Mouse (Mus musculus) limb, embryonic 14.5 days (tissue): ENCODE results near the gene Med29. TPM values are rescaled to one million over a fixed set of nuclear protein-coding genes. Genes with fewer than 3 reads are reported as not detected.
"Not testable (repeated sequence)": the region's sequence is repeated elsewhere in the genome, so short reads cannot be mapped to it uniquely, and the experiment has no call there.

ENCODE experiments used
- ATAC-seq: fragments of 200-750 bp; cut with Nextera tagmentation; 2 replicates; pipeline ENCODE4 v1.8.0; 2017; ENCODE audit warnings: low read depth, moderate number of reproducible peaks, moderate TSS enrichment; ENCODE audit not compliant: low FRiP score
- DNase-seq: peaks from one replicate; pipeline ENCODE4 v3.0.0-alpha.2; 2015; ENCODE audit warnings: low spot score
- H3K27ac ChIP-seq: fragments of 300-500 bp; sonication (generic); replicated peaks from 2 replicates; pipeline ENCODE4 v1.5.1; 2014; ENCODE audit warnings: low read depth, mild to moderate bottlenecking, low read length, moderate library complexity, mixed read lengths
- H3K27me3 ChIP-seq: fragments of 300-500 bp; sonication (generic); 2 replicates; pipeline ENCODE4 v1.6.1; 2014; ENCODE audit warnings: low read length, mixed read lengths; ENCODE audit not compliant: control insufficient read depth, insufficient read depth
- H3K36me3 ChIP-seq: fragments of 300-500 bp; sonication (generic); 2 replicates; pipeline ENCODE4 v1.6.1; 2014; ENCODE audit warnings: mild to moderate bottlenecking, low read length, moderate library complexity, mixed read lengths; ENCODE audit not compliant: control insufficient read depth, insufficient read depth
- H3K4me1 ChIP-seq: fragments of 300-500 bp; sonication (generic); 2 replicates; pipeline ENCODE4 v1.6.1; 2014; ENCODE audit warnings: antibody characterized with exemption, low read length, mixed read lengths; ENCODE audit not compliant: control insufficient read depth, insufficient read depth
- H3K4me2 ChIP-seq: fragments of 300-500 bp; sonication (generic); replicated peaks from 2 replicates; pipeline ENCODE4 v1.6.1; 2014; ENCODE audit warnings: low read depth, mild to moderate bottlenecking, low read length, moderate library complexity; ENCODE audit not compliant: severe bottlenecking
- H3K4me3 ChIP-seq: fragments of 300-500 bp; sonication (generic); replicated peaks from 2 replicates; pipeline ENCODE4 v1.5.1; 2014; ENCODE audit warnings: low read length
- H3K9ac ChIP-seq: fragments of 300-500 bp; sonication (generic); 2 replicates; pipeline ENCODE4 v1.6.1; 2014; ENCODE audit warnings: mild to moderate bottlenecking, low read depth, low read length, moderate library complexity; ENCODE audit not compliant: severe bottlenecking
- H3K9me3 ChIP-seq: fragments of 300-500 bp; sonication (generic); 2 replicates; pipeline ENCODE4 v1.6.1; 2016; ENCODE audit warnings: low read length; ENCODE audit not compliant: control insufficient read depth
- POLR2A ChIP-seq: fragments of 200-500 bp; IDR thresholded peaks from 2 replicates; pipeline ENCODE4 v1.8.0; 2012; ENCODE audit warnings: inconsistent platforms, mild to moderate bottlenecking, moderate library complexity, borderline replicate concordance; ENCODE audit not compliant: insufficient read depth, insufficient read length; ENCODE audit errors: extremely low read depth
- WGBS: fragments of 180-500 bp; shearing (Covaris S2); extraction: QIAGEN DNeasy Blood & Tissue Kit; methylation state at CpG from one replicate; pipeline ENCODE4 v1.1.7; 2014; 5-methylcytosine and 5-hydroxymethylcytosine counted together
- polyA plus RNA-seq, 2 experiments: library from polyadenylated mRNA; depleted of rRNA in 1 of 2; stranded (reverse) in 1 of 2; unstranded in 1 of 2; fragments of >200 nt; fragmentation: Nextera tagmentation in 1 of 2; extraction: Ambion mirVana in 1 of 2; gene quantifications; 2 replicates each; pipeline versions ENCODE4 v1.2.1 to v1.2.3; 2012 to 2014

The Med29 gene
- polyA plus RNA-seq, 2 experiments = 47.5 to 49.9 TPM

- no peaks in the 10 kb centered on the region for H3K9me3 ChIP-seq
- no peak overlapping the region for H3K9ac ChIP-seq
- no peak for TF ChIP-seq POLR2A
- no peak overlapping the region for H3K4me2 ChIP-seq
- 91% methylated on average over 4 of the region's 4 CpGs for WGBS
- ATAC-seq = no peak
- peaks cover 8% of the 10 kb centered on the region for H3K4me1 ChIP-seq
- H3K4me3 ChIP-seq = no peak overlapping the region
- H3K27me3 ChIP-seq = no peaks in the 10 kb centered on the region
- H3K27ac ChIP-seq = no peak overlapping the region
- DNase-seq = no peak
- peaks cover 62% of the 10 kb centered on the region for H3K36me3 ChIP-seq
Observed at GRCm38 (mm10) chr7:28395425-28395824, 2.9 kb upstream of the Med29 start.

- Histone ChIP-seq H3K4me2 (peak overlapping the region; percentile 91), H3K4me3 (peak overlapping the region; percentile 91), H3K4me1 (peaks cover 8% of the 10 kb centered on the region), H3K9ac (peak overlapping the region; percentile 80), H3K36me3 (peaks cover 61% of the 10 kb centered on the region), H3K27me3 (no peaks in the 10 kb centered on the region), H3K27ac (peak overlapping the region; percentile 44), H3K9me3 (no peaks in the 10 kb centered on the region)
- TF ChIP-seq POLR2A = no peak
- ATAC-seq (no peak), DNase-seq (no peak)
- WGBS = 5% methylated on average over 19 of the region's 22 CpGs
Observed at GRCm38 (mm10) chr7:28393272-28393951, 904 bp upstream of the Med29 start.

GRCm38 (mm10) chr7:28390331-28390730 is 2.2 kb downstream of the Med29 start:
- no peaks in the 10 kb centered on the region for H3K9me3 ChIP-seq
- peaks cover 8% of the 10 kb centered on the region for H3K4me1 ChIP-seq
- 99% methylated on average over 3 of the region's 3 CpGs for WGBS
- no peak for DNase-seq
- H3K4me2 ChIP-seq = no peak overlapping the region
- no peak for TF ChIP-seq POLR2A
- peaks cover 43% of the 10 kb centered on the region for H3K36me3 ChIP-seq
- H3K4me3 ChIP-seq = no peak overlapping the region
- no peaks in the 10 kb centered on the region for H3K27me3 ChIP-seq
- no peak overlapping the region for H3K27ac ChIP-seq
- no peak overlapping the region for H3K9ac ChIP-seq
- ATAC-seq = no peak

GRCm38 (mm10) chr7:28387384-28387783 is 5.1 kb downstream of the Med29 start:
- H3K9ac ChIP-seq, ATAC-seq, H3K4me2 ChIP-seq, H3K9me3 ChIP-seq, H3K27me3 ChIP-seq, H3K27ac ChIP-seq, H3K4me3 ChIP-seq, DNase-seq: not testable (repeated sequence)
- Histone ChIP-seq H3K4me1 (peaks cover 16% of the 10 kb centered on the region), H3K36me3 (peaks cover 32% of the 10 kb centered on the region)
- WGBS = 88% methylated on average over 7 of the region's 7 CpGs

GRCm38 (mm10) chr7:28386877-28387276 is 5.6 kb downstream of the Med29 start:
- not testable (repeated sequence) for DNase-seq, H3K9me3 ChIP-seq, H3K4me3 ChIP-seq, ATAC-seq, H3K9ac ChIP-seq, H3K4me2 ChIP-seq, H3K27me3 ChIP-seq, H3K27ac ChIP-seq
- Histone ChIP-seq H3K36me3 (peaks cover 32% of the 10 kb centered on the region), H3K4me1 (peaks cover 20% of the 10 kb centered on the region)
- 76% methylated on average over 6 of the region's 6 CpGs for WGBS

GRCm38 (mm10) chr7:28386462-28386861 is 6.0 kb downstream of the Med29 start:
- DNase-seq = peak; percentile 86
- no peak overlapping the region for H3K9ac ChIP-seq
- H3K4me2 ChIP-seq = no peak overlapping the region
- no peak overlapping the region for H3K27ac ChIP-seq
- no peaks in the 10 kb centered on the region for H3K27me3 ChIP-seq
- TF ChIP-seq POLR2A = no peak
- H3K36me3 ChIP-seq = peaks cover 32% of the 10 kb centered on the region
- ATAC-seq = peak; percentile 67
- H3K4me3 ChIP-seq = no peak overlapping the region
- no peaks in the 10 kb centered on the region for H3K9me3 ChIP-seq
- peaks cover 20% of the 10 kb centered on the region for H3K4me1 ChIP-seq
- 5% methylated on average over 4 of the region's 4 CpGs for WGBS
